Mouse (Mus musculus) ES-E14 (cell line): Measurements from ENCODE around the gene Gm39566. TPM values are rescaled to one million over a fixed set of nuclear protein-coding genes. Genes with fewer than 3 reads are reported as not detected.

ENCODE experiments used
- DNase-seq: peaks from one replicate; pipeline ENCODE4 v3.0.0-alpha.2; 2013; ENCODE audit warnings: low read depth, low spot score
- H3K27ac ChIP-seq: 2 replicates; pipeline ENCODE4 v1.5.1; 2012; ENCODE audit warnings: low read depth, mild to moderate bottlenecking, low read length, moderate library complexity, mixed read lengths; ENCODE audit not compliant: poor library complexity, insufficient read depth, severe bottlenecking
- H3K36me3 ChIP-seq: 2 replicates; pipeline ENCODE4 v1.6.1; 2012; ENCODE audit warnings: mild to moderate bottlenecking, low read length, moderate library complexity, mixed read lengths; ENCODE audit not compliant: control insufficient read depth, poor library complexity, insufficient read depth, severe bottlenecking
- H3K4me1 ChIP-seq, 2 experiments: fragments of 150-350 bp in 1 of 2; sonication (generic) in 1 of 2; 2 replicates each; pipeline ENCODE4 v1.6.1; 2012; ENCODE audit warnings: low read length in 2 of 2, mild to moderate bottlenecking in 1 of 2, mixed read lengths in 1 of 2; ENCODE audit not compliant: control insufficient read depth in 2 of 2, insufficient read depth in 2 of 2, poor library complexity in 1 of 2
- H3K4me3 ChIP-seq, 2 experiments: fragments of 150-350 bp in 1 of 2; sonication (generic) in 1 of 2; 2 replicates each; pipeline ENCODE4 v1.5.1; 2012; ENCODE audit warnings: low read length in 2 of 2, low read depth in 1 of 2, mild to moderate bottlenecking in 1 of 2, mixed read lengths in 1 of 2; ENCODE audit not compliant: insufficient read depth in 1 of 2, poor library complexity in 1 of 2, severe bottlenecking in 1 of 2
- H3K9ac ChIP-seq: 2 replicates; pipeline ENCODE4 v1.6.1; 2012; ENCODE audit warnings: low read depth, mild to moderate bottlenecking, low read length, mixed read lengths; ENCODE audit not compliant: poor library complexity, insufficient read depth, severe bottlenecking
- H3K9me3 ChIP-seq: fragments of 150-350 bp; sonication (generic); 2 replicates; pipeline ENCODE4 v1.6.1; 2012; ENCODE audit warnings: low read depth, mild to moderate bottlenecking, low read length; ENCODE audit not compliant: control insufficient read depth, insufficient read depth
- CHD2 ChIP-seq: IDR thresholded peaks from 2 replicates; pipeline ENCODE4 v1.6.1; 2014; ENCODE audit warnings: mild to moderate bottlenecking, low read depth, low read length, inconsistent platforms
- HCFC1 ChIP-seq: IDR thresholded peaks from 2 replicates; pipeline ENCODE4 v1.6.1; 2012; ENCODE audit warnings: low read length, inconsistent platforms, borderline replicate concordance; ENCODE audit not compliant: insufficient read depth
- MAFK ChIP-seq: IDR thresholded peaks from 2 replicates; pipeline ENCODE4 v1.6.1; 2014; ENCODE audit warnings: mild to moderate bottlenecking, low read depth, low read length, inconsistent platforms; ENCODE audit not compliant: insufficient read depth
- ZC3H11A ChIP-seq: IDR thresholded peaks from 2 replicates; pipeline ENCODE4 v1.6.1; 2012; ENCODE audit warnings: low read depth, mild to moderate bottlenecking, inconsistent platforms, low read length, borderline replicate concordance
- ZNF384 ChIP-seq: IDR thresholded peaks from 2 replicates; pipeline ENCODE4 v1.6.1; 2012; ENCODE audit warnings: low read depth, low read length, inconsistent platforms
- in situ Hi-C, 2 experiments: fragments of 600-800 bp; cut with MboI; formaldehyde crosslinking; loops; one replicate each; pipeline ENCODE4 v1.15.1; 2025; ENCODE audit warnings: low sequenced_read_pairs in 2 of 2, inconsistent platforms in 1 of 2; ENCODE audit not compliant: unreplicated experiment in 2 of 2
- total RNA-seq: library from RNA; depleted of rRNA; stranded (reverse); fragments of 300-350 nt; gene quantifications from 2 replicates; pipeline ENCODE4 v1.2.3, GENCODE M21; 2012

Gm39566 gene
- total RNA-seq, 1 experiment: not detected

- H3K4me1 ChIP-seq: peaks cover 4 to 14% of the 10 kb centered on the region in 2 experiments; a peak in 2 of 4 replicates
- peak overlapping the region; percentile 52 to 58 for H3K4me3 ChIP-seq
- in situ Hi-C loops: no loop called here
- no peak overlapping the region for H3K9ac ChIP-seq
- DNase-seq: no peak
- peaks cover 15% of the 10 kb centered on the region; the same call in 1 of the 2 replicates for H3K36me3 ChIP-seq
- H3K9me3 ChIP-seq: no peaks in the 10 kb centered on the region
- H3K27ac ChIP-seq: no peak overlapping the region
- TF ChIP-seq HCFC1: no peak
- TF ChIP-seq ZC3H11A: no peak
- no peak for TF ChIP-seq ZNF384
- no peak for TF ChIP-seq MAFK
- TF ChIP-seq CHD2: no peak
Measured at GRCm38 (mm10) chr11:69855347-69855746, 40.2 kb upstream of the Gm39566 start.

GRCm38 (mm10) chr11:69854680-69855079 is 39.6 kb upstream of the Gm39566 start:
- Histone ChIP-seq H3K27ac (no peak overlapping the region), H3K4me3 (no peak overlapping the region), H3K4me1 (peaks cover 4 to 14% of the 10 kb centered on the region in 2 experiments; a peak in 2 of 4 replicates), H3K36me3 (peaks cover 16% of the 10 kb centered on the region; the same call in 1 of the 2 replicates), H3K9me3 (no peaks in the 10 kb centered on the region), H3K9ac (no peak overlapping the region)
- TF ChIP-seq ZC3H11A (no peak), HCFC1 (no peak), CHD2 (no peak), MAFK (no peak), ZNF384 (no peak)
- in situ Hi-C loops: no loop called here
- DNase-seq: no peak

GRCm38 (mm10) chr11:69853994-69854393 is 38.9 kb upstream of the Gm39566 start:
- Histone ChIP-seq H3K4me3 (no peak overlapping the region), H3K27ac (no peak overlapping the region), H3K36me3 (peaks cover 16% of the 10 kb centered on the region; the same call in 1 of the 2 replicates), H3K9me3 (no peaks in the 10 kb centered on the region), H3K4me1 (peaks cover 4 to 13% of the 10 kb centered on the region in 2 experiments; a peak in 2 of 4 replicates), H3K9ac (no peak overlapping the region)
- no peak for DNase-seq
- in situ Hi-C loops: no loop called here
- no peak for TF ChIP-seq MAFK
- TF ChIP-seq ZC3H11A: no peak
- no peak for TF ChIP-seq ZNF384
- TF ChIP-seq HCFC1: no peak
- TF ChIP-seq CHD2: no peak

GRCm38 (mm10) chr11:69850754-69851153 is 35.7 kb upstream of the Gm39566 start:
- H3K36me3 ChIP-seq: peaks cover 16% of the 10 kb centered on the region; the same call in 1 of the 2 replicates
- no peak overlapping the region for H3K9ac ChIP-seq
- in situ Hi-C loops: no loop called here
- H3K9me3 ChIP-seq: no peaks in the 10 kb centered on the region
- H3K4me1 ChIP-seq: peaks cover 2 to 14% of the 10 kb centered on the region in 2 experiments; a peak in 2 of 4 replicates
- no peak for DNase-seq
- H3K4me3 ChIP-seq: no peak overlapping the region
- no peak overlapping the region for H3K27ac ChIP-seq
- TF ChIP-seq CHD2 (no peak), ZNF384 (no peak)

- no peak for DNase-seq
- Histone ChIP-seq H3K9me3 (no peaks in the 10 kb centered on the region), H3K27ac (no peak overlapping the region), H3K4me3 (no peak overlapping the region), H3K9ac (no peak overlapping the region), H3K36me3 (peaks cover 16% of the 10 kb centered on the region; the same call in 1 of the 2 replicates), H3K4me1 (peaks cover 2 to 10% of the 10 kb centered on the region in 2 experiments; a peak in 2 of 4 replicates)
- in situ Hi-C loops: no loop called here
- TF ChIP-seq MAFK (no peak), ZNF384 (no peak), CHD2 (no peak), HCFC1 (no peak), ZC3H11A (no peak)
Measured at GRCm38 (mm10) chr11:69849884-69850283, 34.8 kb upstream of the Gm39566 start.
